In genomic region chr6:42709291-42710211, GRCm38 (mm10) we compare ENCODE assay signal across 8 mouse cellular contexts. TPM values are rescaled to one million over a fixed set of nuclear protein-coding genes. Genes with fewer than 3 reads are reported as not detected.
DNase-seq lines count a peak whose midpoint lies in the region; ATAC-seq lines count a peak whose summit lies in the region.

Gene Tcaf1, minus strand, starts transcription at chr6:42710088.

- peak; percentile 99 for ATAC-seq in intestine, embryonic 14.5 days (replicated peaks; ENCODE audit: low FRiP score, low TSS enrichment, low read depth)
- no peak for ATAC-seq in megakaryocyte-erythroid progenitor cell, adult 5-6 weeks (replicated peaks; ENCODE audit: low FRiP score, low TSS enrichment, poor library complexity, severe bottlenecking)

- H3K36me3 ChIP-seq in intestine, embryonic 14.5 days (ENCODE audit: control insufficient read depth, insufficient read depth, low read length): no peaks in the 10 kb centered on the region

- peaks cover 7% of the 10 kb centered on the region; the same call in 1 of the 2 replicates for H3K4me1 ChIP-seq in intestine, embryonic 14.5 days (replicated peaks; ENCODE audit: control insufficient read depth, insufficient read depth, low read length)

- no peaks in the 10 kb centered on the region for H3K27me3 ChIP-seq in intestine, embryonic 14.5 days (replicated peaks; ENCODE audit: control insufficient read depth, insufficient read depth, low read length)

- no peaks in the 10 kb centered on the region for H3K9me3 ChIP-seq in intestine, embryonic 14.5 days (ENCODE audit: control insufficient read depth, low read length)

- peak within 1 kb of the TSS; percentile 73 for H3K4me3 ChIP-seq in intestine, embryonic 14.5 days (ENCODE audit: low read depth, low read length)

- peak within 1 kb of the TSS; percentile 66 for H3K9ac ChIP-seq in intestine, embryonic 14.5 days (ENCODE audit: low read length)

- H3K4me2 ChIP-seq in intestine, embryonic 14.5 days (ENCODE audit: low read length): peak within 1 kb of the TSS; percentile 76

- WGBS in intestine, embryonic 14.5 days: under 1% methylated on average over 28 of the region's 28 CpGs

- peak within 1 kb of the TSS; percentile 86 for H3K27ac ChIP-seq in intestine, embryonic 14.5 days (ENCODE audit: low read depth)

- DNase-seq in adrenal gland, adult 2 months: peak; percentile 90
- DNase-seq in embryo, embryonic 11 days: peak; percentile 90
- peak; percentile 79 for DNase-seq in gastrocnemius, postnatal 25 days
- peak; percentile 84 for DNase-seq in intestine, embryonic 14.5 days (ENCODE audit: low spot score)
- peak; percentile 82 to 93 for DNase-seq in left cerebral cortex, adult 8-10 months (ENCODE audit: low spot score in 2 of 2)
- peak; percentile 79 for DNase-seq in lung, postnatal 36 days
- peak; percentile 89 for DNase-seq in right cerebral cortex, postnatal 25 days

RNA-seq across cellular contexts. Expression of gene Tcaf1, which starts in this region (rescaled TPM):
- total RNA-seq in adrenal gland, adult 2 months (2021): 10 to 100 TPM; 83.0 to 87.0 TPM
- polyA plus RNA-seq in adrenal gland, adult 2 months (2012; rRNA removed): 19.6 and 21.8 TPM in 2 replicates
- 10 to 100 TPM in 1 of 2 experiments, 1 to 10 TPM in 1; 9.0 to 12.9 TPM for total RNA-seq in gastrocnemius, postnatal 25 days (2021)
- 77.1 and 85.5 TPM in 2 replicates for polyA plus RNA-seq in intestine, embryonic 14.5 days (2014; fragmentation: Nextera tagmentation; extraction: Ambion mirVana)
- total RNA-seq in left cerebral cortex, adult 8-10 months (2022): 100 to 1,000 TPM; 212 to 230 (median 223) TPM
- 0.35 and 1.1 TPM in 2 replicates for total RNA-seq in megakaryocyte-erythroid progenitor cell, adult 5-6 weeks (2014; fragmentation: Nextera tagmentation)
- total RNA-seq in megakaryocyte-erythroid progenitor cell, adult 5-6 weeks (2017): 1.2 and 2.3 TPM in 2 replicates

Comparison
In these comparisons a context has a peak if more than half of its experiments do, and no peak if none do; other contexts are left out.
1. RNA of gene Tcaf1 (total RNA-seq): 212 to 230 TPM in left cerebral cortex, adult 8-10 months and 83.0 to 87.0 TPM in adrenal gland, adult 2 months; 9.0 to 12.9 TPM in gastrocnemius, postnatal 25 days and 0.35 to 2.3 TPM in megakaryocyte-erythroid progenitor cell, adult 5-6 weeks; every median in the first group is over 4 times any median in the second.
2. Peak in every context shown above with its lines, with median percentiles within 50 percentile points of each other: DNase-seq.